Mouse (Mus musculus) neutrophil, adult 5-6 weeks (primary cell): ENCODE measurements around the gene Gm9970. TPM values are rescaled to one million over a fixed set of nuclear protein-coding genes. Genes with fewer than 3 reads are reported as not detected.

ENCODE experiments used
- ATAC-seq: fragments of 151-379, 151-347 bp; 2 replicates; pipeline ENCODE4 v1.8.0; 2017; ENCODE audit warnings: mild to moderate bottlenecking, moderate TSS enrichment; ENCODE audit not compliant: insufficient number of reproducible peaks, poor library complexity, low FRiP score, severe bottlenecking; ENCODE audit errors: extremely low read depth
- total RNA-seq: library from RNA; stranded (forward); fragments of 200-1000 nt; gene quantifications from 2 replicates; pipeline ENCODE4 v1.2.3, GENCODE M21; 2017

Gene Gm9970
- not detected in 2 replicates for total RNA-seq

GRCm38 (mm10) chr5:31240637-31241521 is at the start of gene Gm9970, which contains the start of gene Nrbp1:
Gene Gm9970, minus strand, starts transcription at chr5:31241232.
Gene Nrbp1, plus strand, starts transcription at chr5:31240864.
- ATAC-seq, result peak; percentile 97

GRCm38 (mm10) chr5:31289626-31290230 is 48.7 kb upstream of the Gm9970 start:
- ATAC-seq, result no peak

- ATAC-seq, result no peak
Observed at GRCm38 (mm10) chr5:31288655-31289054, 47.6 kb upstream of the Gm9970 start.

GRCm38 (mm10) chr5:31288225-31288624 is 47.2 kb upstream of the Gm9970 start:
- ATAC-seq, result 0 out of 2 replicates have a peak, but pooled peaks have one; percentile 13

GRCm38 (mm10) chr5:31279245-31279988 is 38.4 kb upstream of the Gm9970 start:
- ATAC-seq, result no peak

GRCm38 (mm10) chr5:31273018-31273417 is 32.0 kb upstream of the Gm9970 start:
- no peak for ATAC-seq

GRCm38 (mm10) chr5:31267686-31268085 is 26.7 kb upstream of the Gm9970 start:
- ATAC-seq, result no peak

- ATAC-seq, result no peak
Observed at GRCm38 (mm10) chr5:31266101-31266500, 25.1 kb upstream of the Gm9970 start.

- ATAC-seq, result no peak
Observed at GRCm38 (mm10) chr5:31257616-31258015, 16.6 kb upstream of the Gm9970 start.

GRCm38 (mm10) chr5:31255971-31256370 is 14.9 kb upstream of the Gm9970 start:
- ATAC-seq, result no peak

- ATAC-seq, result no peak
Observed at GRCm38 (mm10) chr5:31255381-31255780, 14.3 kb upstream of the Gm9970 start.

GRCm38 (mm10) chr5:31254901-31255300 is 13.9 kb upstream of the Gm9970 start:
- ATAC-seq, result no peak

- no peak for ATAC-seq
Observed at GRCm38 (mm10) chr5:31254452-31254851, 13.4 kb upstream of the Gm9970 start.

GRCm38 (mm10) chr5:31253806-31254205 is 12.8 kb upstream of the Gm9970 start:
- ATAC-seq, result no peak

- no peak for ATAC-seq
Observed at GRCm38 (mm10) chr5:31252795-31253545, 11.9 kb upstream of the Gm9970 start.

GRCm38 (mm10) chr5:31252151-31252550 is 11.1 kb upstream of the Gm9970 start:
- ATAC-seq, result no peak

GRCm38 (mm10) chr5:31251541-31252101 is 10.6 kb upstream of the Gm9970 start, which contains the start of gene Krtcap3:
Gene Krtcap3, plus strand, starts transcription at chr5:31251691.
- ATAC-seq, result no peak

- ATAC-seq, result no peak
Observed at GRCm38 (mm10) chr5:31250716-31251115, 9.7 kb upstream of the Gm9970 start.
